Mouse (Mus musculus) kidney, embryonic 16.5 days (tissue): ENCODE data around the gene Etv6. TPM values are rescaled to one million over a fixed set of nuclear protein-coding genes. Genes with fewer than 3 reads are reported as not detected.
A peak's percentile ranks its signal among the peaks of the same experiment; 100 is the strongest.

Source experiments
- ATAC-seq: fragments of 200-750 bp; cut with Nextera tagmentation; 2 replicates; pipeline ENCODE4 v1.8.0; 2017; ENCODE audit warnings: moderate TSS enrichment; ENCODE audit not compliant: low FRiP score, low TSS enrichment
- H3K27ac ChIP-seq: fragments of 300-500 bp; sonication (generic); 2 replicates; pipeline ENCODE4 v1.5.1; 2014; ENCODE audit warnings: low read length
- H3K27me3 ChIP-seq: fragments of 300-500 bp; sonication (generic); 2 replicates; pipeline ENCODE4 v1.6.1; 2014; ENCODE audit warnings: low read length, control low read depth, mixed read lengths; ENCODE audit not compliant: insufficient read depth
- H3K36me3 ChIP-seq: fragments of 300-500 bp; sonication (generic); 2 replicates; pipeline ENCODE4 v1.6.1; 2014; ENCODE audit warnings: low read length, control low read depth, mixed read lengths; ENCODE audit not compliant: insufficient read depth
- H3K4me1 ChIP-seq: fragments of 300-500 bp; sonication (generic); 2 replicates; pipeline ENCODE4 v1.6.1; 2014; ENCODE audit warnings: low read length, control low read depth, mixed read lengths; ENCODE audit not compliant: insufficient read depth
- H3K4me2 ChIP-seq: fragments of 300-500 bp; sonication (generic); replicated peaks from 2 replicates; pipeline ENCODE4 v1.6.1; 2014; ENCODE audit warnings: low read depth, low read length
- H3K4me3 ChIP-seq: fragments of 300-500 bp; sonication (generic); 2 replicates; pipeline ENCODE4 v1.5.1; 2014; ENCODE audit warnings: mild to moderate bottlenecking, low read length
- H3K9ac ChIP-seq: fragments of 300-500 bp; sonication (generic); replicated peaks from 2 replicates; pipeline ENCODE4 v1.6.1; 2014; ENCODE audit warnings: low read length
- H3K9me3 ChIP-seq: fragments of 300-500 bp; sonication (generic); 2 replicates; pipeline ENCODE4 v1.6.1; 2016; ENCODE audit warnings: low read length, control low read depth
- WGBS: fragments of 180-500 bp; shearing (Covaris S2); extraction: QIAGEN DNeasy Blood & Tissue Kit; methylation state at CpG from one replicate; pipeline ENCODE4 v1.1.7; 2014; 5-methylcytosine and 5-hydroxymethylcytosine counted together
- polyA plus RNA-seq: library from polyadenylated mRNA; unstranded; fragments of >200 nt; fragmentation: Nextera tagmentation; extraction: Ambion mirVana; gene quantifications from 2 replicates; pipeline ENCODE4 v1.2.1, GENCODE M21; 2015

The Etv6 gene
- polyA plus RNA-seq, 1 experiment from 2014 or later: 12.6 TPM

DNA sequence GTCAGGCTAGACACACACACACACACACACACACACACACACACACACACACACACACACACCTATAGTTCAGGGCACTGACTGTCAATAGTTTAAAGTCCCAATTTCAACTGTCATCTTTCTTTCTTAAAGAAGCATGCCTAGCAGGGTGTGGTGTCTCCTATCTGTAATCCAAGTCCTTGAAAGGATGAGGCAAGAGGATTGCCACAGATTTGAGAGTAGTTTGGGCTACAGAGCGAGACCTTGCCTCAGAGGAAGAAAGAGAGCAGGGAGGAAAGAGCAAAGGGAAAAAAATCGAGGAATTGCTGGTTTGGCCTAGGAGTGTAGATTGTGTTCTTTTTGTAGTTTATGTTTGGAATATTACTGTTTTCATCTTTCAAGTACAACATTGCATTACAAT lies 9.2 kb upstream of the Etv6 start:
- Histone ChIP-seq H3K4me1 (no peaks in the 10 kb centered on the region), H3K9ac (no peak overlapping the region), H3K36me3 (no peaks in the 10 kb centered on the region), H3K4me3 (no peak overlapping the region), H3K27me3 (no peaks in the 10 kb centered on the region), H3K9me3 (no peaks in the 10 kb centered on the region), H3K27ac (no peak overlapping the region), H3K4me2 (no peak overlapping the region)
- WGBS: 93% methylated on average over 2 of the region's 2 CpGs
- no peak for ATAC-seq

DNA sequence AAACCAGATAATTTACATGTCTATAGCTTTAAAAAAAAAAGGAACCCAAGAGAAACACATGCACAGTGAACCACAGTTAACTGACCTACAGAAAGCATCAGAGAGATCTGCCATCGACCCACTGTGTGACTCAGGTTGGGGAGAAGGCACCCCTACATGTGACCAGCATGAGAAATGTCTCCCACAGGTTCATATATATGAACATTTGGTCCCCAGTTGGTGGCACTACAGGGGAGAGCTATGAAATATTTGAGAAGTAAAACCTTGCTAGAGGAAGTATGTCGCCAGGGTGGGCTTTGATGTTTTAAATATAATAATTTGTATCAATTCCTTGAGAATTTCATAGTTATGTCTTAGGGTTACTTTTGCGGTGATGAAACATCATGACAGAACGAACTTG lies 8.5 kb upstream of the Etv6 start:
- H3K9ac ChIP-seq: no peak overlapping the region
- no peak overlapping the region for H3K27ac ChIP-seq
- no peak overlapping the region for H3K4me2 ChIP-seq
- WGBS: 92% methylated on average over 4 of the region's 4 CpGs
- H3K36me3 ChIP-seq: no peaks in the 10 kb centered on the region
- no peak for ATAC-seq
- H3K9me3 ChIP-seq: no peaks in the 10 kb centered on the region
- H3K4me3 ChIP-seq: no peak overlapping the region
- H3K27me3 ChIP-seq: no peaks in the 10 kb centered on the region
- no peaks in the 10 kb centered on the region for H3K4me1 ChIP-seq

DNA sequence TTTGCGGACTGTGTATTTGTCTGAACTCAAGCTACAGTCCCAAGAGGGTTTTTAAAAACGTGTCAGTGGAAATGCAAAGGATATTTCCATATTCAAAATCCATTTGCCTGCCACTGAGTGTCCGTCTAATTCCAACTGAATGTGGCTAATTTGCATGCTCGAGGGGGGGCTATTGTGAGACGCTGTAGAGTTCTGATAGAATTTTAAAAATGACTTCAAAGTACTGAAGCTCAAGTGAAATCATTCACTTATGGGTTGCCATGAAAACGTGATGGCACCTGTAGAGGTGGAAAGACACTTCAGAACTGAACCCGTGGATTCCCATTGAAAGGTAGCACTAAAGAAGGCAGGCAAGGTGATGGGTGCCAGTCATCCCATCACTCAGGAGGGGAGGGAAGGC lies 3.0 kb upstream of the Etv6 start:
- 30% methylated on average over 7 of the region's 7 CpGs for WGBS

DNA sequence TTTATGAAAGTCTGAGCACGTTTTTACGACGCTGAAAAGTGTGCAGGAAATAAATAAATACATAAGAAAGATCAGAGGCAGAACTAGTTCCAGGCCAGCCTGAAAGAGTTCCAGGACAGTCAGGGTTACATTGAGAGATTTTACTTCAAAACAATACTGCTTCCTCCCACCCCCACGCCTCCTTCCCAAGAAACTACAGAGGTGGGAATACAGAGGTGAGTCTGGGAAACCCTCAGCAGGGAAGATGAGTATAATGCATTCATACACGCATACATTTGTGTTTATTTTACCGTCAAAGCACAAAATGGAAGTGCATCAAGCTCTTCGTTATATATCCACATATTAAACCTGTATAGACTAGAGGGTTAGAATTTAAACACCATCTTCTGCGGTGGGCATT lies 1.1 kb upstream of the Etv6 start:
- Histone ChIP-seq H3K27me3 (no peaks in the 10 kb centered on the region), H3K9ac (peak overlapping the region; percentile 88), H3K9me3 (no peaks in the 10 kb centered on the region), H3K4me3 (peak overlapping the region; percentile 77), H3K4me1 (peaks cover 26% of the 10 kb centered on the region), H3K36me3 (no peaks in the 10 kb centered on the region), H3K4me2 (peak overlapping the region; percentile 57), H3K27ac (peak overlapping the region; percentile 100)
- ATAC-seq: 0 out of 2 replicates have a peak, but pooled peaks have one; percentile 7
- WGBS: under 1% methylated on average over 8 of the region's 8 CpGs

More for the DNA sequence above, 3.0 kb upstream of the Etv6 start:
- Histone ChIP-seq H3K4me2 (no peak overlapping the region), H3K4me1 (peaks cover 6% of the 10 kb centered on the region), H3K9me3 (no peaks in the 10 kb centered on the region), H3K36me3 (no peaks in the 10 kb centered on the region), H3K27me3 (no peaks in the 10 kb centered on the region), H3K9ac (no peak overlapping the region), H3K4me3 (no peak overlapping the region), H3K27ac (no peak overlapping the region)
- no peak for ATAC-seq

DNA sequence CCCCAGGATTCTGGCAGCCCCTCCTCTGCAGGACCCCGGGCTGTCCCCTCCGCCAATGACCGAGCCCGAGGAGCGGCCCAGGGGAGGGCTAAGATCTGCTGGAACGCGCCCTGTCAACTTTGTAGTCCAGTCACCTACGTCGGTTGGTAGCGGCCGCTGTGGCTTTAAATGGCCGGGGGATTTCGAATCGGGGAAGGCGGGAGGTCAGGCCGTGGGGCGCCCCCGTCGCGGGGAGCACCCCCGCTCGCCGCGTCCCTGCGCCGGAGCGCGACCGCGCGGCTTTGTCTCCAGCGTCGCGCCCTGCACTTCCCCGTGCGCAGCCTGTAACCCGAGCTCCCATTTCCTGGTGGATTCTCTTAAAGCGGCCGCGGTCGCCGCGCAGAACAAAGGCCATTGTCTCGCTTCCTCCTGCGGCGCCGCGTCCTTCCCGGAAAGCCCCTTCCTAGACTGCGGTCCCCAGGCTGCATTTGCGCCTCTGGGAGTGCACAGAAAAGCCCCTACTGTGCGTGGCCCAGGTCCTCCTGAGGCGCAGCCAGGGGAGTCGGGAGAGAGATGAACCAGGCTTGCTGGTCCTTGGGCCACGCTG lies 503 bp upstream of the Etv6 start:
- H3K27me3 ChIP-seq: no peaks in the 10 kb centered on the region
- no peaks in the 10 kb centered on the region for H3K36me3 ChIP-seq
- H3K4me1 ChIP-seq: peaks cover 27% of the 10 kb centered on the region
- H3K9ac ChIP-seq: peak overlapping the region; percentile 88
- no peaks in the 10 kb centered on the region for H3K9me3 ChIP-seq
- H3K4me3 ChIP-seq: peak overlapping the region; percentile 77
- WGBS: 0% methylated on average over 55 of the region's 55 CpGs
- peak overlapping the region; percentile 100 for H3K27ac ChIP-seq
- peak; percentile 93 for ATAC-seq
- peak overlapping the region; percentile 57 for H3K4me2 ChIP-seq

DNA sequence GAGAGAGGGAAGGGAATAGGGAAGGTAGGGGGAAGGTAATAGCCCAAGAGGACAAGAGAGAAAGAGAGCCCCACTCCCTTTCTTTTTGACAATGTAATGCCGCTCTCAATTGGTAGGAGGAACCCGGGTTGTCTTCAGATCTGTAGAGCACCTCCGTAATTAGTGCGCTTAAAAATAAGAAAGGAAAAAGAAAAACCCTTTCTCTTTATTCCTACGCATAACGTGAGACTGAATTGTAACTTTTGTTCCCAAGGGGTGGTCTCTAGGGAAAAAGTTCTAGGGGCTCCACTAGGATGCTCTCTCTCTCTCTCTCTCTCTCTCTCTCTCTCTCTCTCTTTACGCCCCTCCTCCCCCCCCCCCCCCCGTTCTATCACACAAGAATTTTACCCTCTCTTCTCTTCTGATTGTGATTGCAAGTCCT lies 1.0 kb downstream of the Etv6 start:
- Histone ChIP-seq H3K4me1 (peaks cover 28% of the 10 kb centered on the region), H3K27ac (peak overlapping the region; percentile 100), H3K9ac (peak overlapping the region; percentile 88)

DNA sequence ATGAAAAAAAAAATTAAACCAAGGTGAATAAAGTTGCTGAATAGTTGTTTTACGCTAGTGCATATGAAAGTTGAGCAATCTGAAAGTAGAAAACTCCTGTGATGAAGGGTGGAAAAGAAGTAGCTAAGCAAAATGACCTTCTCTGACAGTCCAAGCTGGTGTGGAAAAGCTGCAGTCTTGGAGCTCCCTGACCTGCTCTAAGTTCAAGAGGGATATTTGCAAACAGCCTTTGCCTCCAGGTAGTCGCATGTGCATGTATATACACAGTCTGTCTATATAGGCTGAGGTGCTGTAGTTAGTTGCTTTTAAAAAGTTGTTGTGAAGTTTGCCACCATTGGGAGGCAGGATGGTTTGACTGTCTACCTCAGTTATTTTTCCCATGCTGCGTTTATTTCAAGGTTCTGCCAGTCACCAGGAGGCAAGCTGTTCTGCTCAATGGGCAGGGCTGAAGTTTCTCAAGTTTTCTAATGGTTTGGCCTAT lies 1.5 kb downstream of the Etv6 start:
- peak overlapping the region; percentile 57 for H3K4me2 ChIP-seq
- H3K4me1 ChIP-seq: peaks cover 33% of the 10 kb centered on the region
- no peak for ATAC-seq
- H3K9me3 ChIP-seq: no peaks in the 10 kb centered on the region
- no peaks in the 10 kb centered on the region for H3K36me3 ChIP-seq
- peak overlapping the region; percentile 77 for H3K4me3 ChIP-seq
- no peaks in the 10 kb centered on the region for H3K27me3 ChIP-seq
- peak overlapping the region; percentile 88 for H3K9ac ChIP-seq
- WGBS: 10% methylated on average over 3 of the region's 3 CpGs
- H3K27ac ChIP-seq: no peak overlapping the region

More for the DNA sequence above, 1.0 kb downstream of the Etv6 start:
- Histone ChIP-seq H3K27me3 (no peaks in the 10 kb centered on the region), H3K4me2 (peak overlapping the region; percentile 57), H3K9me3 (no peaks in the 10 kb centered on the region), H3K36me3 (no peaks in the 10 kb centered on the region), H3K4me3 (peak overlapping the region; percentile 77)
- no peak for ATAC-seq
- 0% methylated on average over 7 of the region's 8 CpGs for WGBS

DNA sequence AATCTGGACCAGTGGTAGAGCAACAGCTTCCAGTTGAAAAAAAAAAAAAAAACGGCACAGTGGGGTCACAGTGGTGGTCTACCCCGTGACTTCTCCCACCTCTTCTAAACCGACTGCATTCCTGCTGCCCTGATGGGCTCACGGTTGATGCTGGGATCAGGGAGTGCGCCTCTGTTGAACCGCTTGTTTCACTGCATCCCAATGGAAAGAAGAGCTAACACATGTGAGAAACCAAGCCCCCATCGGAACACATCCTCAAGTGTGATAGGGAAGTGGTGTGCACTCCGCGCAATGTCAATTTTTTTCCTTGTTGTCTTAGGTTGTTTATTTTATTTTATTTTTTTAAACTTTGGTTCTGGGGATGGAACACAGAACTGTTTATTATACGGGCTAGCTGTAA lies 2.5 kb downstream of the Etv6 start:
- ATAC-seq: no peak
- Histone ChIP-seq H3K4me3 (peak overlapping the region; percentile 77), H3K9me3 (no peaks in the 10 kb centered on the region), H3K27ac (no peak overlapping the region), H3K4me1 (peaks cover 42% of the 10 kb centered on the region), H3K4me2 (peak overlapping the region; percentile 57), H3K36me3 (no peaks in the 10 kb centered on the region), H3K27me3 (no peaks in the 10 kb centered on the region), H3K9ac (no peak overlapping the region)
- WGBS: 28% methylated on average over 10 of the region's 10 CpGs

DNA sequence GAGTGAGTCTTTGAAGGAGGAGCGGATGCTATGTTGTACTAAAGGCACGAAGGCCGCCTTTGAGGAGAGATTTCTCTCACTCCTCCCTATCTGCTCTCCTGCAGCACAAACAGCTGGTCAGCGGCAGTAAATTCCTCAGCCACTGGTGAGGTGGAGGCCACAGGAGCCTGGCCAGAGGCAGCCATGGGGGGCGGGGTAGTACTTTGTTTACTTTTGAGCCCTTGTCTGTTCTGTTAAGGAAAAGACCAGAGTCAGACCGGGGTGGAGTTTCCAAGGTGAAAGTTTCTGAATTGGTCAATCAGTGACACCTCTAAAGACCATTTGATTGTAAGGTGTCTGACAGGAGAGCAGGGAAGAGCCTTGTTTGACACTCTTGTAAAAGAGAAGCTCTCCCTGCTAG lies 3.4 kb downstream of the Etv6 start:
- peak overlapping the region; percentile 57 for H3K4me2 ChIP-seq
- H3K36me3 ChIP-seq: no peaks in the 10 kb centered on the region
- H3K9me3 ChIP-seq: no peaks in the 10 kb centered on the region
- no peak overlapping the region for H3K9ac ChIP-seq
- ATAC-seq: no peak
- WGBS: 18% methylated on average over 6 of the region's 6 CpGs
- H3K4me1 ChIP-seq: peaks cover 51% of the 10 kb centered on the region
- no peaks in the 10 kb centered on the region for H3K27me3 ChIP-seq
- 0 out of 2 replicates have a peak overlapping the region, but pooled peaks have one; percentile 15 for H3K27ac ChIP-seq
- H3K4me3 ChIP-seq: no peak overlapping the region

DNA sequence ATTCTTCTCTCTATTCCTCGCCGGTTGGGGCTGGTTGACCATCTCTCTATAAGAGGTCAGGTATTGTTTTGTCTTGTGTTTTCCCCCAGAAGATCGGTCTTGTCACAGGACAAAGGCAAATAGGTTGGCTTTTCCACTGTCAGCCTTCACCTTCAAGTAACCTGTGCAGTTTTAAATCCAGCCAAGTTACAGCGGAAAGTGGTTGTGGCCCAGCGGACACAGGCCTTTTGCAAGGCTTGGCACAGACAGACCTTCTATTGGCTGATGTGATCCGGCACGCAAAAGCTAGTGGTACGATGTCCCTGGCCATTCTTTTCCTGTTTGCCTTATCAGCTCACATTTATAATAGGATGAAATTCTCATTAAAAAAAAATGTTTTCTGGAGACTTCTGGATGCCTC lies 3.9 kb downstream of the Etv6 start:
- Histone ChIP-seq H3K4me3 (no peak overlapping the region), H3K9ac (no peak overlapping the region), H3K9me3 (no peaks in the 10 kb centered on the region), H3K4me1 (peaks cover 55% of the 10 kb centered on the region), H3K27ac (0 out of 2 replicates have a peak overlapping the region, but pooled peaks have one; percentile 15), H3K36me3 (no peaks in the 10 kb centered on the region), H3K27me3 (no peaks in the 10 kb centered on the region), H3K4me2 (0 out of 2 replicates have a peak overlapping the region, but pooled peaks have one; percentile 57)
- WGBS: 73% methylated on average over 8 of the region's 8 CpGs
- no peak for ATAC-seq
